Mouse (Mus musculus) hindbrain, embryonic 12.5 days (tissue): ENCODE data around the gene Pcbp1. TPM values are rescaled to one million over a fixed set of nuclear protein-coding genes. Genes with fewer than 3 reads are reported as not detected.
A peak's percentile ranks its signal among the peaks of the same experiment; 100 is the strongest.

Source experiments
- ATAC-seq: fragments of 200-750 bp; cut with Nextera tagmentation; 2 replicates; pipeline ENCODE4 v1.8.0; 2017; ENCODE audit warnings: moderate TSS enrichment; ENCODE audit not compliant: low FRiP score
- H3K27ac ChIP-seq: fragments of 300-500 bp; sonication (generic); 2 replicates; pipeline ENCODE4 v1.5.1; 2016; ENCODE audit warnings: mild to moderate bottlenecking
- H3K27me3 ChIP-seq: fragments of 300-500 bp; sonication (generic); 2 replicates; pipeline ENCODE4 v1.6.1; 2016; ENCODE audit warnings: mild to moderate bottlenecking
- H3K36me3 ChIP-seq: fragments of 300-500 bp; sonication (generic); 2 replicates; pipeline ENCODE4 v1.6.1; 2016; ENCODE audit warnings: mild to moderate bottlenecking
- H3K4me1 ChIP-seq: fragments of 300-500 bp; sonication (generic); 2 replicates; pipeline ENCODE4 v1.6.1; 2016
- H3K4me2 ChIP-seq: fragments of 300-500 bp; sonication (generic); replicated peaks from 2 replicates; pipeline ENCODE4 v1.6.1; 2016; ENCODE audit warnings: mild to moderate bottlenecking
- H3K4me3 ChIP-seq: fragments of 300-500 bp; sonication (generic); 2 replicates; pipeline ENCODE4 v1.5.1; 2016; ENCODE audit warnings: mild to moderate bottlenecking
- H3K9ac ChIP-seq: fragments of 300-500 bp; sonication (generic); 2 replicates; pipeline ENCODE4 v1.6.1; 2016; ENCODE audit warnings: mild to moderate bottlenecking, moderate library complexity
- H3K9me3 ChIP-seq: fragments of 300-500 bp; sonication (generic); replicated peaks from 2 replicates; pipeline ENCODE4 v1.6.1; 2016; ENCODE audit warnings: mild to moderate bottlenecking
- WGBS: fragments of 180-500 bp; shearing (Covaris S2); methylation state at CpG from one replicate; pipeline ENCODE4 v1.1.7; 2016; 5-methylcytosine and 5-hydroxymethylcytosine counted together
- polyA plus RNA-seq: library from polyadenylated mRNA; unstranded; fragments of >200 nt; fragmentation: Nextera tagmentation; extraction: Ambion mirVana; gene quantifications from 2 replicates; pipeline ENCODE4 v1.2.1, GENCODE M21; 2016

Gene Pcbp1
- polyA plus RNA-seq, 1 experiment from 2014 or later: 557 TPM

DNA sequence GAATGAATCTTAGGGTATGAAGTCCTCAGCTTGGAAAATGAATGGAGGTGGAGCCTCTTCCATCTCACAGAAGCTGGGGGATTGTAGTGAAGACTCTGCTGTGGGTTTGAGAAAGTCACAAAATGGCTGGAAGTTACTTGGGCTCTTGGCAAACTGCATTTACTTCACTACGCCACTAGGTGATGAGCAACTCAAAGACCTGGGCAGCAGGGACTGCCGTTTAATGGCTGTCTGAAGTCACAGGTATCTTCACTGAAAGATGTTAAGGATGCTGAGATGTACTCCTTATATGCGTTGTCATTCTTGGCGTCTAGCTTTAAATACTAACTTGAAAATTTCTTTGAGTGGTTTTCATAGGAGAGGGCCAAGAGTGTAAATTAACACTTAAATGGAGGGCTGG, 19.1 kb upstream of the Pcbp1 start:
- H3K9ac ChIP-seq: no peak overlapping the region
- no peaks in the 10 kb centered on the region for H3K27me3 ChIP-seq
- H3K4me2 ChIP-seq: no peak overlapping the region
- H3K4me3 ChIP-seq: no peak overlapping the region
- H3K36me3 ChIP-seq: peaks cover 78% of the 10 kb centered on the region
- ATAC-seq: no peak
- H3K4me1 ChIP-seq: no peaks in the 10 kb centered on the region
- H3K27ac ChIP-seq: no peak overlapping the region
- H3K9me3 ChIP-seq: no peaks in the 10 kb centered on the region
- WGBS: 58% methylated on average over 4 of the region's 4 CpGs

DNA sequence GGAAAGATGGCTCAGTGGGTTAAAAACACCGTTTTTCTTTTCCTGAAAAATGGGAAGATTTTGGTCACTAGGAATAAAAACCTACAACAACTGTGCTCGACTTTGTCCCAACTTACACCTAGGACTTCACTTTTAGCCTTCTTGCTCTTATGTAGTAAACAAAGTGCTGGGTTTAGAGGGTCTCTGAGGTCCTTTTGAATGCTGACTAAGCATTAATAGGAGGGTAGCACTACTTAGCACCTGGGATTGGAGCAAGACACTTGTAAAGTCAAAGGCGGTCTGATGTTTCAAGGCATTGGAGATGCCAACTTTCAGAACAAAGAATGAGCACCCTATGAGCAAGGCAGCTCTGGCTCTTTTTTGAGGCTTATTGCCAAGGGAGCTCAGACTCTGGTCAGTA, 17.7 kb upstream of the Pcbp1 start:
- Histone ChIP-seq H3K27me3 (no peaks in the 10 kb centered on the region), H3K4me2 (no peak overlapping the region), H3K27ac (no peak overlapping the region), H3K9ac (no peak overlapping the region), H3K9me3 (no peaks in the 10 kb centered on the region), H3K36me3 (peaks cover 72% of the 10 kb centered on the region), H3K4me1 (no peaks in the 10 kb centered on the region), H3K4me3 (no peak overlapping the region)
- WGBS: 91% methylated on average over 3 of the region's 3 CpGs
- no peak for ATAC-seq

DNA sequence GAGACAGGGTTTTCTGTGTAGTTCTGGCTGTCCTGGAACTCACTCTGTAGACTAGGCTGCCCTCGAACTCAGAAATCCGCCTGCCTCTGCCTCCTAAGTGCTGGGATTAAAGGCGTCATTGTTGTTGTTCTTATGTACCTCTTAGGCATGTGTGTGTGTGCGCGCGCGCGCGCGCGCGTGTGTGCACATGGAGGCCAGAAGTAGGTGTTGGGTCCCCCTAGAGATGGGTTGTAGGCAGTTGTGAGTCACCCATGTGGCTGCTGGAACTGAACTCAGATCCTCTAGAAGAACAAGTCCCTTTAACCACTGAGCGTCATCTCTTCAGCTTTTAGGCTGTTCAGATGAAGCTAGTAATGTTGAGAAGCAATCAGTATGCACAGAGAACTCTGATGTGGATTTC, 16.9 kb upstream of the Pcbp1 start:
- Histone ChIP-seq H3K4me3 (no peak overlapping the region), H3K36me3 (peaks cover 69% of the 10 kb centered on the region)

DNA sequence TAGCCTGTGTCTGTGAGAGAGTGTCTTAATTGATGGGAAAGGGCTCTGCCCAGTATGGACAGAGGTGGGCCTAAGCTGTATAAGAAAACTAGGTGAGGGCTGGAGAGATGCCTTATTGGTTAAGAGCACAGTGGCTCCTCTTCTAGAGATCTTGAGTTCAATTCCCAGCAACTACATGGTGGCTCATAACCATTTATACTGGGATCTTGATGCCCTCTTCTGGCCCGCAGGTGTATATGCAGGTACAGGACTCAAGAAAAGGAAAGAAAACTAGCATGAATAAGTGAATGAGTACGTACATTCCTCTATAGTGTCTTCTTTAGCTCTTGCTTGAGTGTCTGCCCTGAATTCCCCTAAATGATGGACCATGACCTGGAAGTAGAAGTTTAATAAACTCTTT, 15.5 kb upstream of the Pcbp1 start:
- H3K9ac ChIP-seq: no peak overlapping the region
- no peak overlapping the region for H3K4me3 ChIP-seq
- H3K4me2 ChIP-seq: no peak overlapping the region
- ATAC-seq: no peak
- peaks cover 68% of the 10 kb centered on the region for H3K36me3 ChIP-seq
- no peak overlapping the region for H3K27ac ChIP-seq
- no peaks in the 10 kb centered on the region for H3K4me1 ChIP-seq
- no peaks in the 10 kb centered on the region for H3K9me3 ChIP-seq
- no peaks in the 10 kb centered on the region for H3K27me3 ChIP-seq
- 83% methylated on average over 2 of the region's 2 CpGs for WGBS

More for the DNA sequence above, 16.9 kb upstream of the Pcbp1 start:
- 97% methylated on average over 13 of the region's 13 CpGs for WGBS
- Histone ChIP-seq H3K27me3 (no peaks in the 10 kb centered on the region), H3K9ac (no peak overlapping the region), H3K4me2 (no peak overlapping the region), H3K9me3 (no peaks in the 10 kb centered on the region), H3K27ac (no peak overlapping the region), H3K4me1 (no peaks in the 10 kb centered on the region)
- ATAC-seq: no peak

DNA sequence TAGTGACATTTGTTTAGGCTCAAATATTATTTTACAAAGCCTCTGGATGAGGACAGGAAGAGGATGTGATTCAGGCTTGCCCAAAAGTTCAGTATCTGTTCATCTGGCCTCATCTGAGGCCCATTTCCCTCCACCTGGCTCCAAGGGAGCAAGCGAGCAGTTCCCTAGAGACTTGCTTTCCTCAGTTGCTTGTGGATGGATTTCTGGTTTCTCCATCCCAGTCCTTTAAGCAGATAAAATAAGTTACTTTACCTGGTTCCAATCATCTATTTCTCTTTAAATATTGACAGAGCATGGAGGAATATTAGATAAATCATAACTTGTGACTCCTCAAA, 2.3 kb upstream of the Pcbp1 start:
- WGBS: 89% methylated on average over 1 of the region's 1 CpGs

DNA sequence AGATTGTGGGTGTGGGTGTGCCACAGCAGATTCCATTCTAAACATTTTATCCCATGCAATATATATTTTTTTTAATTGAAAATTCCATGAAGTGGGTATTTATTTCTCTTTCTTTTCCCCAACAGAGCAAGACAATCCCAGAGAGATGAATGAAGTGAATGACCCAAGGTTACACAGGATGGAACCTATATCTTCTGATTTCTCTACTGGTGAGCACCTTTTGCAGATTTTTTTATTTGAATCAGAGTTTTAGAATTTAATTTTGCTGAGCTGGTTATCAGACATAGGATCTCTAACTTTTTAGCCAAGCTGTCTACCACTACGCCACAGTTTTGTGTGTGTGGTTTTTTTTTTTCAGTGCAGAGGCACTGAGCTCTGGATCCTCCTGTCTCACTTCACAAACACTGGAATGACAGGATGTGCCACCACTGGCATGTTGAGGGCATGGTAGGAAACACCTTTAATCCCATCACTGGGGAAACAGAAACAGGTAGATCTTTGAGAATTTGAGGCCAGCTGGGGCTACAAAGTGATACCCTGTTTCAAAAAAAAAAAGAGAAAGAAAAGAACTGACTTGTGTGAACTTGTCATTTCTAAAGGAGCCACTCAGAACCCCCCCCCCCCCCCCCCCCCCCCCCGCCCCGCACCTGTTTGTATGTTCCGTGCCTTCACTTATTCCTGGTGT, 1.8 kb upstream of the Pcbp1 start:
- Histone ChIP-seq H3K9ac (peak overlapping the region; percentile 98; the same call in 1 of the 2 replicates), H3K4me3 (peak overlapping the region; percentile 97; the same call in 1 of the 2 replicates), H3K4me1 (peaks cover 17% of the 10 kb centered on the region), H3K27me3 (no peaks in the 10 kb centered on the region), H3K4me2 (peak overlapping the region; percentile 92), H3K27ac (peak overlapping the region; percentile 100), H3K9me3 (no peaks in the 10 kb centered on the region), H3K36me3 (peaks cover 19% of the 10 kb centered on the region)
- WGBS: 87% methylated on average over 1 of the region's 4 CpGs
- no peak for ATAC-seq

More for the DNA sequence above, 2.3 kb upstream of the Pcbp1 start:
- Histone ChIP-seq H3K36me3 (peaks cover 22% of the 10 kb centered on the region), H3K27ac (no peak overlapping the region), H3K9me3 (no peaks in the 10 kb centered on the region), H3K27me3 (no peaks in the 10 kb centered on the region), H3K4me3 (no peak overlapping the region), H3K9ac (no peak overlapping the region), H3K4me2 (0 out of 2 replicates have a peak overlapping the region, but pooled peaks have one; percentile 17), H3K4me1 (peaks cover 12% of the 10 kb centered on the region)
- no peak for ATAC-seq

DNA sequence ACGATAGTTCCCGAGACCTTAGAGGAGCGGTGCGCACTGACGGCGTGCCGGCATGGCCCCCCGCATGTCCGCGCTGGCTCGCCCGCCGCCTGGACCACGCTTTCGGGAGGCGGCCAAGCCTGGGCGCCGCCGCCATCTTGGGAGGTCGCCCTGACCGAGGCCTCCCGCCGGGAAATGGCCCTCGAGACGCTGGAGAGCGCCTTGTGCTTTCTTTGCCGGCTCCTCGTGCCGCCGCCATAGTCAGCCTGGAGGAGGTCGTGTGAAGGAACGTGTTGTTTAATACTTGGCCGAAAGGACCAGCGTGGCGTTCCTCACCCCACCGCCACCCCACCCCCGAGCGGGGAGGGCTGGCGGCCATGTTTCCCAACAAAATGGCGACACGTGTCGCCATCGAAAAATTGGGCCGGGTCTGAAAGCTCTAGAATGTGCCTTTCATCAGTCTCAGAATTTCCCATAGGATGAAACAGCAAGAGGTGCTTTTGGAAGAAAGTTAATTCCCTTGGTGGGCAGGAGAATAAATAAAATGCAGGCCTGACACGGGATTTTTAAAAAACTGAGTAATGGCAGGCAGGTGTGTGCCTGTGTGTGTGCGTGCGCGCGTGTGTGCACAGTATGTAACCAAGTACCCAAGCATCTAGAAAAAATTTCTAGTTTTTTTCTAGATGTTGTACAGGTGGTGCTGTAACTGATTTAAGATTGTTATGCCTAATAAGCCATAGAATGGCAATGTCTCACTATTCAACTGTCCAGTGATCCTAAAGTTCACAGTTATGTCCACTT, 1.0 kb upstream of the Pcbp1 start:
- Histone ChIP-seq H3K27me3 (no peaks in the 10 kb centered on the region), H3K4me1 (peaks cover 25% of the 10 kb centered on the region), H3K4me2 (peak overlapping the region; percentile 92), H3K4me3 (peak overlapping the region; percentile 97), H3K9ac (peak overlapping the region; percentile 98), H3K27ac (peak overlapping the region; percentile 100), H3K9me3 (no peaks in the 10 kb centered on the region), H3K36me3 (peaks cover 17% of the 10 kb centered on the region)
- ATAC-seq: peak; percentile 74
- WGBS: 6% methylated on average over 49 of the region's 49 CpGs

DNA sequence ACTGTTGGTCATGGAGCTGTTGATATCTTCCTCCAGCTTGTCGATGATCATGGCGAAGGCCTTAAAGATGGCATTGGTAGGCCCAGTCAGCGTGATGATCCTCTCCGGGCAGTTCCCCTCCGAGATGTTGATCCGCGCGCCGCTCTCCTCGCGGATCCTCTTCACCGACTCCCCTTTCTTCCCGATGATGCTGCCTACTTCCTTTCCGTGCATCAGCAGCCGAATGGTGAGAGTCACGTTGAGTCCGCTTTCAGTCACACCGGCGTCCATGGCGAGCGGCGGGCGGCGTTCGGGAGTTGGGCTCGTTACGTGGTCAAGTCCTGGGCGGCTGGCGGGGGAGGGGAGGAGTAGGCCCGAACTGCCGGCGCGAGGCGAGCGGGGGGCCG, 482 bp downstream of the Pcbp1 start:
- Histone ChIP-seq H3K4me1 (peaks cover 26% of the 10 kb centered on the region), H3K27ac (peak overlapping the region; percentile 100), H3K4me3 (peak overlapping the region; percentile 97), H3K36me3 (peaks cover 19% of the 10 kb centered on the region), H3K27me3 (no peaks in the 10 kb centered on the region), H3K9ac (peak overlapping the region; percentile 98), H3K4me2 (peak overlapping the region; percentile 92), H3K9me3 (no peaks in the 10 kb centered on the region)
- ATAC-seq: peak; percentile 24; the same call in 1 of the 2 replicates
- 0% methylated on average over 36 of the region's 36 CpGs for WGBS

DNA sequence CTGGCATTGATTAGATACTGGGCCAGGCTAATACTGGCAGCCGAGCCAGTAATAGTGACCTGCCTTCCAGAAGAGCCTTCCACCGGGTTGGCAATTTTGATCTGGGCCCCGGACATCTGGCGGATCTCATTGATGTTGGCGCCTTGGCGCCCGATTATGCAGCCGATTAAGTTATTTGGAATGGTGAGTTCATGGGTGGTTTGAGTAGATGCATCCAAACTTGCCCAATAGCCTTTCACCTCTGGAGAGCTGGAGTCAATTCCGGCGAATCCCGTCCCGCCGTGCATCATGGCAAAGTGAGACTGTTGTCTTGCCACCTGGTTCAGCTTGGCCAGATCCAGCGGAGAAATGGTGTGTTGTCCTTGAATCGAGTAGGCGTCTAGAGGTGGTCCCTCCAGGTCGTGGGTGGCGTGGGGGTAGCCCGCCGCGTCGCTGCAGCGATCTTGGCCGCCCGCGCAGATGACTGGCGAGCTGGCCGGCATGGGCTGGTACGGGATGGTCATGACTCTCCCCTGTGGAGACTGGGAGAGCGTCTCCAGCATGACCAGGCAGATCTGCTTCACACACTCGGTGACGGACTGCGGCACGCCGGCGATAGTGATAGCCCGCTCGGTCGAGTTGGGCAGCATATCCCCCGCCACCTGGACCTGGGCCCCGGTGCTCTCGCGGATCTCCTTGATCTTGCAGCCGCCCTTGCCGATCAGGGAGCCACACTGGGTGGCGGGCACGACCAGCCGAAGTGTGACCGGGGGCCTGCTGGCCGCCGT, 1.1 kb downstream of the Pcbp1 start:
- WGBS: under 1% methylated on average over 51 of the region's 51 CpGs
- peak overlapping the region; percentile 97 for H3K4me3 ChIP-seq
- H3K36me3 ChIP-seq: peaks cover 18% of the 10 kb centered on the region
- H3K27ac ChIP-seq: peak overlapping the region; percentile 100
- H3K27me3 ChIP-seq: no peaks in the 10 kb centered on the region
- peak overlapping the region; percentile 98 for H3K9ac ChIP-seq
- H3K4me2 ChIP-seq: peak overlapping the region; percentile 92
- peaks cover 26% of the 10 kb centered on the region for H3K4me1 ChIP-seq
- H3K9me3 ChIP-seq: no peaks in the 10 kb centered on the region
- ATAC-seq: 0 out of 2 replicates have a peak, but pooled peaks have one; percentile 6

DNA sequence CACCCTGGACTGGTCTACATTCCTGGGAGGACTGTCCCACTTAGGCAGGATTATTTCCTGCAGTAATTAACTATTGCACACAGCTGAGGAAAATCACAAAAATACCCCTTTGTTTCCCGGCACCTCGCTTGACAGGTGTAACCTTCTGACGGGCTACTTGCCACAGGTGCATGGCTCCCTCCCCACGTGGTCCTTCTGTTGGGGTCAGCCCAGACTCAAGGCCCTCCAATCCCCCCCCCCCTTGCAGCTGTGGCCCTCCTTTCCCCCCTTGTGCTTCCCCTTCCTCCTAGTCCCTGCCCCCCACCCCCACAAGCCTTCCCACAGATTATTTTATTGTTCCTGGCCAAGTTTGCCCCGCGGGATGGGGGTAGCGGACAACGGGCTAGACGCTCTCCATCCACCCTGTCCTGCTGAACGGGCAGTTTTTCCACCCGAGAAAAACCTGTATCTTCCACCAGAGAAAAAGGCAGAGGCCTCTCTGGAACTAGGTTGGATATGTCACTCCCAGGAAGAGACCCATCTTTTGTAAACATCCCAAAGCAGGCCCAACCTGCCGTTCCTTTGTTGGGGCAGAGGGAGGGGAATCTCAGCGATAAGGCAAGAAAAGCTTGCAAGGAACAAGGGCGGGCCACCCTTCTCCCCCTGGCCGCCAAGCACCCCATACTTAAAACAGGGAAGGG, 2.2 kb downstream of the Pcbp1 start:
- peak overlapping the region; percentile 100 for H3K27ac ChIP-seq
- H3K9me3 ChIP-seq: no peaks in the 10 kb centered on the region
- H3K4me2 ChIP-seq: peak overlapping the region; percentile 92
- 0% methylated on average over 15 of the region's 15 CpGs for WGBS
- H3K4me3 ChIP-seq: peak overlapping the region; percentile 97
- no peak for ATAC-seq
- H3K36me3 ChIP-seq: peaks cover 17% of the 10 kb centered on the region
- peak overlapping the region; percentile 98 for H3K9ac ChIP-seq
- no peaks in the 10 kb centered on the region for H3K27me3 ChIP-seq
- H3K4me1 ChIP-seq: peaks cover 26% of the 10 kb centered on the region

DNA sequence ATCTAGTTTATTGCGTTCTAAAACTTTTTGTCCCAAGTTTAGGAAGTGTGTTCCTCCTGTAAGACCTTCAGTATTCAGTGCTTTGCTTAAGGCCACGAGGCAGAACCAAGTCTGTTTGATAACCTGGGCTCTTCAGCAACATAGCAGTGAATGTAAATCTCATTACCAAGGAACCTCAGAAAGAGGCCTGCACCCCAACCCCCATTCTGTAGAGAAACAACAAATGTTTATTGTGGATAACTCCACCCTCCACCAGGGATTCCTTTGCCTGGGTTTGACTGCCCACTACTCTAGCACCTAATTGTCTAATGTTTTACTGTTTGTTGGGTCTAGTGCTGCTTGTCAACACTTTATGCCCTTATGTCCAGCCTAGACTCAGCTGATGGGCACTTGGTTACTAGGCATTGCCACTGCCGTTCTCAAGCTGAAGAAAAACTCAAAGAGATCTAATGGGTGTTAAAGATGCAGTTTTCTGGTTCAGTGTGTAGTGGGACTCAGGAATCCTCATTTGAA, 2.8 kb downstream of the Pcbp1 start:
- Histone ChIP-seq H3K27me3 (no peaks in the 10 kb centered on the region), H3K9ac (peak overlapping the region; percentile 98), H3K4me2 (peak overlapping the region; percentile 92), H3K4me1 (peaks cover 24% of the 10 kb centered on the region), H3K9me3 (no peaks in the 10 kb centered on the region), H3K36me3 (peaks cover 17% of the 10 kb centered on the region), H3K4me3 (peak overlapping the region; percentile 97), H3K27ac (peak overlapping the region; percentile 100)
- no peak for ATAC-seq
- 43% methylated on average over 3 of the region's 3 CpGs for WGBS
